Mouse (Mus musculus) right cerebral cortex, postnatal 10 days (tissue): Measurements from ENCODE around the gene Ank3.

Experiments
- DNase-seq, 2 experiments: peaks; one replicate each; pipeline ENCODE4 v3.0.0; 2021; ENCODE audit warnings: low spot score in 2 of 2

Ank3 gene

GRCm38 (mm10) chr10:69926158-69926882 is 527.7 kb downstream of the Ank3 start:
- DNase-seq = no peak

- no peak for DNase-seq
Observed at GRCm38 (mm10) chr10:69927012-69927411, 528.4 kb downstream of the Ank3 start.

- no peak for DNase-seq
Observed at GRCm38 (mm10) chr10:69928358-69928757, 529.8 kb downstream of the Ank3 start.

- no peak for DNase-seq
Observed at GRCm38 (mm10) chr10:69930503-69930902, 531.9 kb downstream of the Ank3 start.

GRCm38 (mm10) chr10:69936443-69937067 is 538.0 kb downstream of the Ank3 start:
- no peak for DNase-seq

- no peak for DNase-seq
Observed at GRCm38 (mm10) chr10:69937291-69937921, 538.8 kb downstream of the Ank3 start.

- DNase-seq = no peak
Observed at GRCm38 (mm10) chr10:69939144-69939543, 540.6 kb downstream of the Ank3 start.

GRCm38 (mm10) chr10:69939966-69940365 is 541.4 kb downstream of the Ank3 start:
- no peak for DNase-seq

GRCm38 (mm10) chr10:69941001-69941400 is 542.4 kb downstream of the Ank3 start:
- no peak for DNase-seq

- no peak for DNase-seq
Observed at GRCm38 (mm10) chr10:69944845-69945244, 546.3 kb downstream of the Ank3 start.

- no peak for DNase-seq
Observed at GRCm38 (mm10) chr10:69945870-69946269, 547.3 kb downstream of the Ank3 start.

- no peak for DNase-seq
Observed at GRCm38 (mm10) chr10:69946271-69946670, 547.7 kb downstream of the Ank3 start.

GRCm38 (mm10) chr10:69947093-69947492 is 548.5 kb downstream of the Ank3 start:
- no peak for DNase-seq

- DNase-seq = no peak
Observed at GRCm38 (mm10) chr10:69950236-69950918, 551.8 kb downstream of the Ank3 start.

GRCm38 (mm10) chr10:69950919-69951236 is 552.3 kb downstream of the Ank3 start:
- no peak for DNase-seq

- DNase-seq = no peak
Observed at GRCm38 (mm10) chr10:69951426-69951825, 552.9 kb downstream of the Ank3 start.

- no peak for DNase-seq
Observed at GRCm38 (mm10) chr10:69952316-69952715, 553.7 kb downstream of the Ank3 start.

- DNase-seq = no peak
Observed at GRCm38 (mm10) chr10:69954657-69955267, 556.2 kb downstream of the Ank3 start.

GRCm38 (mm10) chr10:69962226-69962625 is 563.7 kb downstream of the Ank3 start:
- no peak for DNase-seq

GRCm38 (mm10) chr10:69962976-69963375 is 564.4 kb downstream of the Ank3 start:
- DNase-seq = no peak

- DNase-seq = peak in 1 of 2 experiments; percentile 66
Observed at GRCm38 (mm10) chr10:69964611-69965010, 566.0 kb downstream of the Ank3 start.

GRCm38 (mm10) chr10:69965085-69965484 is 566.5 kb downstream of the Ank3 start:
- DNase-seq = no peak
